Mouse (Mus musculus) heart, embryonic 15.5 days (tissue): Measurements from ENCODE around the gene Frmd6. TPM values are rescaled to one million over a fixed set of nuclear protein-coding genes. Genes with fewer than 3 reads are reported as not detected.
A peak's percentile ranks its signal among the peaks of the same experiment; 100 is the strongest.

Experiments
- ATAC-seq: fragments of 200-750 bp; cut with Nextera tagmentation; replicated peaks from 2 replicates; pipeline ENCODE4 v1.8.0; 2017; ENCODE audit warnings: low read depth, moderate TSS enrichment; ENCODE audit not compliant: insufficient number of reproducible peaks, insufficient read depth, low FRiP score
- H3K27ac ChIP-seq: fragments of 300-500 bp; sonication (generic); 2 replicates; pipeline ENCODE4 v1.5.1; 2015; ENCODE audit warnings: mild to moderate bottlenecking, inconsistent platforms
- H3K27me3 ChIP-seq: fragments of 300-500 bp; sonication (generic); 2 replicates; pipeline ENCODE4 v1.6.1; 2015; ENCODE audit warnings: inconsistent platforms
- H3K36me3 ChIP-seq: fragments of 300-500 bp; sonication (generic); 2 replicates; pipeline ENCODE4 v1.6.1; 2015; ENCODE audit warnings: mild to moderate bottlenecking, inconsistent platforms
- H3K4me1 ChIP-seq: fragments of 300-500 bp; sonication (generic); replicated peaks from 2 replicates; pipeline ENCODE4 v1.6.1; 2015; ENCODE audit warnings: inconsistent platforms
- H3K4me2 ChIP-seq: fragments of 300-500 bp; sonication (generic); 2 replicates; pipeline ENCODE4 v1.6.1; 2015; ENCODE audit warnings: inconsistent platforms, mild to moderate bottlenecking, moderate library complexity
- H3K4me3 ChIP-seq: fragments of 300-500 bp; sonication (generic); 2 replicates; pipeline ENCODE4 v1.5.1; 2015; ENCODE audit warnings: mild to moderate bottlenecking, inconsistent platforms
- H3K9ac ChIP-seq: fragments of 300-500 bp; sonication (generic); 2 replicates; pipeline ENCODE4 v1.6.1; 2015; ENCODE audit warnings: mild to moderate bottlenecking, inconsistent platforms
- H3K9me3 ChIP-seq: fragments of 300-500 bp; sonication (generic); replicated peaks from 2 replicates; pipeline ENCODE4 v1.6.1; 2016; ENCODE audit warnings: inconsistent platforms
- WGBS: fragments of 180-500 bp; shearing (Covaris S2); methylation state at CpG from one replicate; pipeline ENCODE4 v1.1.7; 2015; ENCODE audit warnings: mixed read lengths; 5-methylcytosine and 5-hydroxymethylcytosine counted together
- polyA plus RNA-seq: library from polyadenylated mRNA; unstranded; fragments of >200 nt; fragmentation: Nextera tagmentation; extraction: Ambion mirVana; gene quantifications from 2 replicates; pipeline ENCODE4 v1.2.1, GENCODE M21; 2015

The Frmd6 gene
- polyA plus RNA-seq, 1 experiment from 2014 or later = 23.0 TPM

GRCm38 (mm10) chr12:70855678-70856077 is 30.4 kb downstream of the Frmd6 start:
- H3K27ac ChIP-seq = no peak overlapping the region
- no peaks in the 10 kb centered on the region for H3K9me3 ChIP-seq
- H3K27me3 ChIP-seq = no peaks in the 10 kb centered on the region
- WGBS = 78% methylated on average over 6 of the region's 6 CpGs
- H3K4me1 ChIP-seq = peaks cover 26% of the 10 kb centered on the region
- ATAC-seq = no peak
- no peaks in the 10 kb centered on the region; the same call in 1 of the 2 replicates for H3K36me3 ChIP-seq
- H3K4me3 ChIP-seq = no peak overlapping the region
- no peak overlapping the region for H3K9ac ChIP-seq
- no peak overlapping the region for H3K4me2 ChIP-seq

- no peak for ATAC-seq
- H3K9ac ChIP-seq = no peak overlapping the region
- no peak overlapping the region for H3K4me2 ChIP-seq
- H3K4me3 ChIP-seq = no peak overlapping the region
- no peak overlapping the region for H3K27ac ChIP-seq
- H3K9me3 ChIP-seq = no peaks in the 10 kb centered on the region
- no peaks in the 10 kb centered on the region for H3K27me3 ChIP-seq
- 90% methylated on average over 4 of the region's 4 CpGs for WGBS
- peaks cover 21% of the 10 kb centered on the region for H3K4me1 ChIP-seq
- H3K36me3 ChIP-seq = no peaks in the 10 kb centered on the region; the same call in 1 of the 2 replicates
Measured at GRCm38 (mm10) chr12:70856776-70857175, 31.5 kb downstream of the Frmd6 start.

GRCm38 (mm10) chr12:70863281-70863680 is 38.0 kb downstream of the Frmd6 start:
- Histone ChIP-seq H3K9me3 (no peaks in the 10 kb centered on the region), H3K9ac (no peak overlapping the region)
- WGBS = 69% methylated on average over 7 of the region's 7 CpGs

GRCm38 (mm10) chr12:70867780-70868179 is 42.5 kb downstream of the Frmd6 start:
- Histone ChIP-seq H3K4me3 (no peak overlapping the region), H3K4me1 (peaks cover 35% of the 10 kb centered on the region), H3K27ac (peak overlapping the region; percentile 60), H3K27me3 (no peaks in the 10 kb centered on the region), H3K4me2 (no peak overlapping the region), H3K36me3 (peaks cover 11% of the 10 kb centered on the region), H3K9me3 (no peaks in the 10 kb centered on the region), H3K9ac (no peak overlapping the region)
- WGBS = 42% methylated on average over 3 of the region's 3 CpGs
- no peak for ATAC-seq

More at GRCm38 (mm10) chr12:70863281-70863680, 38.0 kb downstream of the Frmd6 start:
- no peak overlapping the region for H3K27ac ChIP-seq
- ATAC-seq = no peak
- no peaks in the 10 kb centered on the region for H3K27me3 ChIP-seq
- peaks cover 20% of the 10 kb centered on the region for H3K4me1 ChIP-seq
- no peak overlapping the region for H3K4me3 ChIP-seq
- peaks cover 11% of the 10 kb centered on the region for H3K36me3 ChIP-seq
- no peak overlapping the region for H3K4me2 ChIP-seq

- H3K4me1 ChIP-seq = peaks cover 35% of the 10 kb centered on the region
- 0 out of 2 replicates have a peak, but pooled peaks have one; percentile 33 for ATAC-seq
- H3K36me3 ChIP-seq = peaks cover 11% of the 10 kb centered on the region
- no peak overlapping the region for H3K4me2 ChIP-seq
- peak overlapping the region; percentile 60 for H3K27ac ChIP-seq
- 57% methylated on average over 7 of the region's 7 CpGs for WGBS
- H3K9me3 ChIP-seq = no peaks in the 10 kb centered on the region
- no peak overlapping the region for H3K9ac ChIP-seq
- H3K4me3 ChIP-seq = no peak overlapping the region
- no peaks in the 10 kb centered on the region for H3K27me3 ChIP-seq
Measured at GRCm38 (mm10) chr12:70868190-70868987, 43.1 kb downstream of the Frmd6 start.

GRCm38 (mm10) chr12:70868988-70869291 is 43.6 kb downstream of the Frmd6 start:
- H3K4me2 ChIP-seq = no peak overlapping the region
- ATAC-seq = no peak
- peak overlapping the region; percentile 60 for H3K27ac ChIP-seq
- 78% methylated on average over 9 of the region's 9 CpGs for WGBS
- no peak overlapping the region for H3K4me3 ChIP-seq
- H3K36me3 ChIP-seq = peaks cover 9% of the 10 kb centered on the region
- peaks cover 38% of the 10 kb centered on the region for H3K4me1 ChIP-seq
- no peak overlapping the region for H3K9ac ChIP-seq
- no peaks in the 10 kb centered on the region for H3K9me3 ChIP-seq
- H3K27me3 ChIP-seq = no peaks in the 10 kb centered on the region

GRCm38 (mm10) chr12:70873544-70873943 is 48.2 kb downstream of the Frmd6 start:
- no peaks in the 10 kb centered on the region for H3K9me3 ChIP-seq
- no peak for ATAC-seq
- 48% methylated on average over 6 of the region's 6 CpGs for WGBS
- peak overlapping the region; percentile 68 for H3K27ac ChIP-seq
- no peak overlapping the region for H3K9ac ChIP-seq
- peaks cover 25% of the 10 kb centered on the region for H3K4me1 ChIP-seq
- H3K27me3 ChIP-seq = no peaks in the 10 kb centered on the region
- no peak overlapping the region for H3K4me3 ChIP-seq
- peaks cover 5% of the 10 kb centered on the region for H3K36me3 ChIP-seq
- no peak overlapping the region for H3K4me2 ChIP-seq

GRCm38 (mm10) chr12:70876270-70876998 is 51.1 kb downstream of the Frmd6 start:
- H3K4me2 ChIP-seq = no peak overlapping the region
- no peak for ATAC-seq
- 87% methylated on average over 21 of the region's 21 CpGs for WGBS

GRCm38 (mm10) chr12:70877926-70878710 is 52.8 kb downstream of the Frmd6 start:
- H3K36me3 ChIP-seq = peaks cover 36% of the 10 kb centered on the region
- WGBS = 70% methylated on average over 20 of the region's 20 CpGs
- no peak overlapping the region for H3K4me3 ChIP-seq
- peak overlapping the region; percentile 24; the same call in 1 of the 2 replicates for H3K27ac ChIP-seq
- no peaks in the 10 kb centered on the region for H3K27me3 ChIP-seq
- no peak overlapping the region for H3K4me2 ChIP-seq
- no peaks in the 10 kb centered on the region for H3K9me3 ChIP-seq
- H3K9ac ChIP-seq = no peak overlapping the region
- peaks cover 36% of the 10 kb centered on the region for H3K4me1 ChIP-seq
- ATAC-seq = peak; percentile 21; the same call in 1 of the 2 replicates

More at GRCm38 (mm10) chr12:70876270-70876998, 51.1 kb downstream of the Frmd6 start:
- peaks cover 27% of the 10 kb centered on the region for H3K4me1 ChIP-seq
- no peak overlapping the region for H3K4me3 ChIP-seq
- peaks cover 27% of the 10 kb centered on the region for H3K36me3 ChIP-seq
- no peak overlapping the region for H3K27ac ChIP-seq
- H3K27me3 ChIP-seq = no peaks in the 10 kb centered on the region
- H3K9me3 ChIP-seq = no peaks in the 10 kb centered on the region
- no peak overlapping the region for H3K9ac ChIP-seq

GRCm38 (mm10) chr12:70880396-70880975 is 55.2 kb downstream of the Frmd6 start:
- H3K27me3 ChIP-seq = no peaks in the 10 kb centered on the region
- H3K9ac ChIP-seq = no peak overlapping the region
- no peak for ATAC-seq
- no peak overlapping the region for H3K4me2 ChIP-seq
- peaks cover 54% of the 10 kb centered on the region for H3K36me3 ChIP-seq
- H3K4me1 ChIP-seq = peaks cover 29% of the 10 kb centered on the region
- H3K4me3 ChIP-seq = no peak overlapping the region
- H3K27ac ChIP-seq = 0 out of 2 replicates have a peak overlapping the region, but pooled peaks have one; percentile 26
- H3K9me3 ChIP-seq = no peaks in the 10 kb centered on the region
- WGBS = 65% methylated on average over 9 of the region's 9 CpGs

GRCm38 (mm10) chr12:70881340-70881739 is 56.0 kb downstream of the Frmd6 start:
- H3K9me3 ChIP-seq = no peaks in the 10 kb centered on the region
- peaks cover 59% of the 10 kb centered on the region for H3K36me3 ChIP-seq
- peak overlapping the region; percentile 26 for H3K27ac ChIP-seq
- no peak overlapping the region for H3K9ac ChIP-seq
- no peak overlapping the region for H3K4me3 ChIP-seq
- 35% methylated on average over 12 of the region's 12 CpGs for WGBS
- H3K4me1 ChIP-seq = peaks cover 29% of the 10 kb centered on the region
- no peak overlapping the region for H3K4me2 ChIP-seq
- peak; percentile 44; the same call in 1 of the 2 replicates for ATAC-seq
- H3K27me3 ChIP-seq = no peaks in the 10 kb centered on the region
